In the genomic region with DNA sequence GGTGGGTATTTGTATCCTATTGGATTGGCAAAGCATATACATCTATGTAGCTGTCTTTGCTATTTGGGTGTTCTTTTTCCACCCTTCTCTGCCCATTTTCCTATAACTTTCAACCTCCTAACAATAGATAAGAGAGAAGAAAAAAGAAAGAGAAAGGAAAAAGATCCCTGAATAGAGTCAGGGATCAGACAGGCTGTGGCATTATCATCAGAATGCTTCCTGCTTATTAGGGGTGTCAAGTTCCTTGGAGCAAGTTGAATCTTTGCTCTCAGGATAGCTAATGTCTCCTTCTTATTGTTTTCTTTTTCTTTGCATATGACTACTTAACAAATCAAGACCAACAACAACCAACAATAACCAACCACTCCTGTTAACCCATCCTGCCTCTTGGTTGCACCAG, we compare ENCODE assay signal across 16 mouse cellular contexts.
"Had no signal": no experiment of that assay in that cellular context is flagged by ENCODE, and none has a peak within 500 bp of the region (broad histone marks: within the 10 kb centered on the region; RNA-seq: fewer than 3 reads in every experiment).

No protein-coding gene starts in this region.

- H3K4me1 ChIP-seq: neural tube, embryonic 12.5 days; neural tube, embryonic 13.5 days; stomach, embryonic 15.5 days had no signal

- H3K4me2 ChIP-seq: neural tube, embryonic 12.5 days; neural tube, embryonic 13.5 days; stomach, embryonic 15.5 days had no signal

- H3K36me3 ChIP-seq: neural tube, embryonic 12.5 days; neural tube, embryonic 13.5 days; stomach, embryonic 15.5 days had no signal

- H3K4me3 ChIP-seq: neural tube, embryonic 12.5 days; neural tube, embryonic 13.5 days; stomach, embryonic 15.5 days had no signal

- H3K27ac ChIP-seq: neural tube, embryonic 12.5 days; neural tube, embryonic 13.5 days; stomach, embryonic 15.5 days; stomach, postnatal 0 days had no signal

- H3K27me3 ChIP-seq: neural tube, embryonic 12.5 days; neural tube, embryonic 13.5 days; stomach, embryonic 15.5 days had no signal

- H3K9ac ChIP-seq: neural tube, embryonic 12.5 days; neural tube, embryonic 13.5 days; stomach, embryonic 15.5 days had no signal

- DNase-seq: retina, postnatal 1 day; right cerebral cortex, adult 18-20 months; right cerebral cortex, postnatal 14 days; right cerebral cortex, postnatal 25 days; right cerebral cortex, postnatal 4 days; spleen, adult 18-20 months; thymus, adult 18-20 months; thymus, adult 2 months; thymus, postnatal 14 days; thymus, postnatal 25 days; thymus, postnatal 36 days; thymus, postnatal 4 days had no signal

- H3K9me3 ChIP-seq: neural tube, embryonic 12.5 days; neural tube, embryonic 13.5 days; stomach, embryonic 15.5 days had no signal
